Mouse (Mus musculus) G1E-ER4 (cell line): ENCODE data around the gene Cldn11. TPM values are rescaled to one million over a fixed set of nuclear protein-coding genes. Genes with fewer than 3 reads are reported as not detected.

Experiments used
- GATA1 ChIP-seq: IDR thresholded peaks from one replicate; pipeline ENCODE4 v1.8.0; 2012; ENCODE audit warnings: low read length, inconsistent platforms
- polyA plus RNA-seq: library from polyadenylated mRNA; stranded (reverse); fragments of >175 nt; gene quantifications from 2 replicates; pipeline ENCODE4 v1.2.3, GENCODE M21; 2012

Cldn11 gene
- polyA plus RNA-seq, 1 experiment: not detected

GRCm38 (mm10) chr3:31148595-31148994 is 1.1 kb upstream of the Cldn11 start:
- no peak for TF ChIP-seq GATA1

GRCm38 (mm10) chr3:31152108-31152507 is 2.4 kb downstream of the Cldn11 start:
- no peak for TF ChIP-seq GATA1

DNA sequence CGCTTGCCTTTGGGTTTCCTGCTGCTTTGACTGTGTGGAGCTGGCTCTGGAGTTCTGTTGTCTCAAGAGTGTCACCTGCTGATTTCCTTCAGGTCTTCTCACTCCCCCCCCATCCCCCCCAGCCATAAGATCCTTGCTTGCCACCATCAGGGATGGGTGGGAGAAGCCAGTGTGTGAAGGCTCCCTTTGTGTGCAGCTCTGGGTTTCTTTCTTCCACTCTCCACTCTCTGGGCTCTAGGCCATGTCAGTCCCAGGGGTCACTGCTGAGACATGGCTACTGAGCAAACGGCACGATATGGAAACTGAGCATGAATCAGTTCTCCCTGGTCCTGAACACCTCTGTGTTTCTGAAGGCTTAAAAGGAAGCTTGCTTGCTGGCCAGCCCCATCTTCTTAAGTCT is 6.4 kb downstream of the Cldn11 start:
- TF ChIP-seq GATA1: no peak

DNA sequence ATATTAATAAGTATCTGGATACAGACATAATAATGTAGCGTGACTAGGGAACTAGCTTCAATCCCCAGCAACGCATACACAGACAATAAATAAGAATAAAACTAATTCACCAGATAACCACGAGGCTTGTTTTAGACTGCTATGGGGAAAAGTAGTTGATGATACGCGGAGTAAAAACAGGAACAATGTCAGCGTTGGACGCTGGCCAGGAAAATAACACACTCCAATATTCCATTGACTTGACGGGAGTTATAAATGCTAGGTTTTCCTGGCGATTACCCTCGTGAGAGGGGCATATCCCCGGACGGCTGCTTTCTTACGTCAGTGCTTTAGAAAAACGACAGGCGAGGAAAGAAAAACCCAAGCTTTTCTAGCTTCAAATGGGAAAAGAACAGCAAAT is 8.1 kb downstream of the Cldn11 start:
- no peak for TF ChIP-seq GATA1

GRCm38 (mm10) chr3:31160046-31160445 is 10.3 kb downstream of the Cldn11 start:
- TF ChIP-seq GATA1: no peak

DNA sequence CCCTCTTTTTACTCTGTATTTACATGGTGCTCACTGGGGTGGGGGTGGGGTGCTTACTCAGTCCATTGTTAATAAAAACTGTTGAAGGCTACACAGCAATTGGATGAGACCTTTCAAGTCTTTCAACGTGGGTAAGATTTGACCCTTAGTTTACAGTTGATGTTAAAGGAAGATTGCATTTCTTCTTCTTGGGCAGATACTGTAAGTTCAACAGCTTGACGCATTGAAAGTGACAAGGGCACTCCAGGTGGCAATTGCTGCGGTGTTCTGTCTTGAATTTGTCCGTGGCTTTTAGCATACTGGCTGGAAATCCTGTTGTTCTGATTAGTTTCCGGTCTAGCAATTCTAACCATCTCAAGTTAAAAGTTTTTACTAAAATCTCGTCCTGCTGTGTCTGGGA is 11.6 kb downstream of the Cldn11 start:
- TF ChIP-seq GATA1: no peak

DNA sequence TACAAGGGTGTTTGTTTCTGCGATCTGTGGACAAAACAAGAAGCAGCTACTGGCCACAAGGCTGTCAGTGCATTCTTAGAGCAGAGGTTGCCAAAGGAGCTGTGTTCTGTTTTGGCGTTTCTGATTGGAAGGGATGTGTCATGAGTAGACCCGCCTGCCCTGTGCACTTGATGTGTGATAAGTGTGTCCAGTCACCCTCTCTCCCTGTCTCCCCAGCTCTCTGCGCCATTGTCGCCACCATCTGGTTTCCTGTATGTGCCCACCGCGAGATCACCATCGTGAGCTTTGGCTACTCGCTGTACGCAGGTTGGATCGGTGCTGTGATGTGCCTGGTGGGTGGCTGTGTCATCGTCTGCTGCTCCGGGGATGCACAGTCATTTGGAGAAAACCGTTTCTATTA is 13.1 kb downstream of the Cldn11 start:
- no peak for TF ChIP-seq GATA1

GRCm38 (mm10) chr3:31165803-31166202 is 16.1 kb downstream of the Cldn11 start:
- no peak for TF ChIP-seq GATA1

- no peak for TF ChIP-seq GATA1
Measured at GRCm38 (mm10) chr3:31166365-31166871, 16.7 kb downstream of the Cldn11 start.

GRCm38 (mm10) chr3:31190342-31190741 is 40.6 kb downstream of the Cldn11 start:
- TF ChIP-seq GATA1: no peak

DNA sequence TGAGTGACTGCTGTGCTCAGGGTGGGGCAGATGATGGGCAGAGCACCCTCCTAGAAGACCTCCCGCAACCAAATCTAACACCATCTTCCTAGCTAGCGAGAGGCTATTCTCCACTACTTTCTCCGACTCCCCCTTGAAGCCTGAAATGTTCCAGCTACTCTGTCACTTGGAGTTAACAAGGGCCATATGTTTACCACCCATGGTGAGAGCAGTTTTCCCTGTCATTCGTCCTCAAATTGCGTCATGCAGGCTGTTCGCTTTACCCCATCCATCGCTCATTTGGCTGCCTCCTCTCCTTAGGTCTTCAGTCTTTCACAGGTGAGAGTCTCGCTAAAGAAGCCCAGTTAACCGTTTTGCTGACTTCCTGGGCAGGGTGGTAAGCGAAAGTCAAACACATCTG is 41.7 kb downstream of the Cldn11 start:
- no peak for TF ChIP-seq GATA1

DNA sequence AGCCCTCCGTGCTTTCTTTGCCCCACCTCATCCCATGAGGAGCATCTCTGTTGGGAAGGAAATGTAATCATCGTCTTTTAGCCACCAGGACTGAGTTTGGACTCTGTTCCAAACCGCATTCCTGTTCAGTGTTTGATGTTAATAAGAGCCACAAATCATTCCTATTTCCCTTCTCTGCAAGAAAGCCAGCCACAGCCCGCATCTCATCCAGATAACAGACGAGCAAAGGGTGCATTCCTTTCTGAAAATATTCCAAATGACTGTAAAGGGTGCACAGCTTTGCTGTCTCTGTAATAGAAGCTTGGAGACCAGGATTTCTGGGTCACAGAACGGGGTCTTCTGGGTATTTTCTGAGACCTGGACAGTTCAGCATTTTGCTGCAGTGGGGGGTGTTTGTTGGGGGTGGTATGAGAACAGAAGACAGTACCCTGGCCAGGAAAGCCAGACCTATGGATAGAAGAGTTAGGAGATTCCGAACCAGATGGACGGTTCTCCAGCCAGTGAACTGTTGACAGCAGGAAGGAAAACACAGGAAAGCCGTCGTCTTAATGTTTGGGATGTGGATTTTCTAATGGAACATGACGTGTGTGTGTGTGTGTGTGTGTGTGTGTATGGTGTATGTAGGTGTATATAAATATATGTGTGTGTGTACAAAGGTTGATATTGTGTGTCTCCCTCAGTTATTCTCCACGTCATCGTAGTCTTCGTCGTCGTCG is 49.6 kb downstream of the Cldn11 start:
- TF ChIP-seq GATA1: no peak

- no peak for TF ChIP-seq GATA1
Measured at GRCm38 (mm10) chr3:31203947-31204346, 54.2 kb downstream of the Cldn11 start.

DNA sequence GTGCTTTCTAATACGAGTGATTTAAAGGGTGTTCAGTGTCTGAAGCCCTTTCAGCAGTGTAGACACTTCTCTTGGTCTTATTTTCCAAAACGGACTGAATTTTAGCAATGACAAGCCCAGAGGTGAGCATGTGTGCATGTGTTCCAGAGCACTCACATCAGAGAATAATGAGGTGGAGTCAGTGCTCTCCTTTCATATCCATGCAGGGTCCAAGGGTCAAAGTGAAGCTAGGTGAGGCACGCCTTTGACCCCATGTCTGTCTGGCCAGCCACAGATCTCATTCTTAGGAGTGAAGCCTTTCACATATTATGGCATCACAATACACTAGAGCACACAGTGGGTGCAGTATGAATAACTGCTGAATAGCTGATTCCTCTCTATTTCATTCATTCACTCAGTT is 55.4 kb downstream of the Cldn11 start:
- no peak for TF ChIP-seq GATA1

GRCm38 (mm10) chr3:31208046-31208445 is 58.3 kb downstream of the Cldn11 start:
- TF ChIP-seq GATA1: no peak

GRCm38 (mm10) chr3:31208458-31208994 is 58.8 kb downstream of the Cldn11 start:
- TF ChIP-seq GATA1: no peak

- TF ChIP-seq GATA1: no peak
Measured at GRCm38 (mm10) chr3:31209001-31209400, 59.3 kb downstream of the Cldn11 start.
